In genomic region chr10:122987671-122988128, GRCm38 (mm10) we compare ENCODE assay signal across 7 mouse cellular contexts.
DNase-seq lines count a peak whose midpoint lies in the region; ATAC-seq and TF ChIP-seq lines count a peak whose summit lies in the region.

No protein-coding gene starts in this region.

- intact Hi-C loops in heart, postnatal 10 days (cut with DNase I), result loop anchor here (1.0 to 5.0 kb wide), 2 partner anchors 95 to 180 kb away; no protein-coding TSS in a partner anchor

- peak; percentile 63 for DNase-seq in adrenal gland, postnatal 14 days
- DNase-seq in heart, postnatal 10 days, result peak; percentile 66 to 72
- peak; percentile 57 to 62 for DNase-seq in kidney, postnatal 36 days
- DNase-seq in lung, postnatal 0 days (ENCODE audit: low spot score), result peak; percentile 82
- peak; percentile 61 to 68 for DNase-seq in right cerebral cortex, postnatal 10 days (ENCODE audit: low spot score in 2 of 2)

- peak; percentile 27 for TF ChIP-seq CTCF in ES-Bruce4 (IDR thresholded peaks at IDR 0.05; ENCODE audit: low read depth, low read length)
- TF ChIP-seq CTCF in embryonic fibroblast, embryonic 13.5 days (IDR thresholded peaks at IDR 0.05; ENCODE audit: borderline replicate concordance, insufficient read depth, low read length), result no peak
- TF ChIP-seq CTCF in lung, postnatal 0 days (IDR thresholded peaks at IDR 0.05), result peak; percentile 78

- H3K36me3 ChIP-seq in ES-Bruce4 (ENCODE audit: control insufficient read depth, insufficient read depth, low read length, poor library complexity, severe bottlenecking), result no peaks in the 10 kb centered on the region
- no peaks in the 10 kb centered on the region for H3K36me3 ChIP-seq in lung, postnatal 0 days (ENCODE audit: insufficient read depth, low read length)

- H3K27ac ChIP-seq in ES-Bruce4 (ENCODE audit: insufficient read depth, low read length), result no peak overlapping the region
- peak overlapping the region; percentile 12 for H3K27ac ChIP-seq in embryonic fibroblast, embryonic 13.5 days (ENCODE audit: insufficient read depth, low read length)
- H3K27ac ChIP-seq in lung, postnatal 0 days (ENCODE audit: low read length), result peak overlapping the region; percentile 11; the same call in 1 of the 2 replicates

- no peak overlapping the region for H3K4me3 ChIP-seq in ES-Bruce4 (ENCODE audit: low read depth, low read length)
- no peak overlapping the region for H3K4me3 ChIP-seq in embryonic fibroblast, embryonic 13.5 days (ENCODE audit: insufficient read depth, low read length)
- no peak overlapping the region for H3K4me3 ChIP-seq in lung, postnatal 0 days (ENCODE audit: low read depth, low read length)

- TF ChIP-seq POLR2A in ES-Bruce4 (IDR thresholded peaks at IDR 0.05; ENCODE audit: insufficient read depth, low read length), result peak; percentile 20
- no peak; the same call in 1 of the 2 replicates for TF ChIP-seq POLR2A in embryonic fibroblast, embryonic 13.5 days (IDR thresholded peaks at IDR 0.05; ENCODE audit: low read depth, low read length)

- peak overlapping the region; percentile 37 for H3K4me2 ChIP-seq in lung, postnatal 0 days (replicated peaks; ENCODE audit: low read depth, low read length)

- no peak overlapping the region for H3K9ac ChIP-seq in ES-Bruce4 (ENCODE audit: low read depth, poor library complexity, severe bottlenecking)
- H3K9ac ChIP-seq in lung, postnatal 0 days (replicated peaks; ENCODE audit: low read depth), result no peak overlapping the region

- no peak for TF ChIP-seq EP300 in ES-Bruce4 (IDR thresholded peaks at IDR 0.05; ENCODE audit: insufficient read depth, low read depth, low read length)
- no peak for TF ChIP-seq EP300 in lung, postnatal 0 days (IDR thresholded peaks at IDR 0.05)

- no peak for ATAC-seq in lung, postnatal 0 days

- H3K27me3 ChIP-seq in ES-Bruce4 (ENCODE audit: control insufficient read depth, insufficient read depth, low read length, poor library complexity, severe bottlenecking), result no peaks in the 10 kb centered on the region
- no peaks in the 10 kb centered on the region for H3K27me3 ChIP-seq in lung, postnatal 0 days (replicated peaks; ENCODE audit: insufficient read depth, low read length)

- H3K4me1 ChIP-seq in ES-Bruce4 (ENCODE audit: control insufficient read depth, insufficient read depth, low read length), result no peaks in the 10 kb centered on the region
- peaks cover 5% of the 10 kb centered on the region for H3K4me1 ChIP-seq in embryonic fibroblast, embryonic 13.5 days (ENCODE audit: control insufficient read depth, insufficient read depth, low read length)
- H3K4me1 ChIP-seq in lung, postnatal 0 days (ENCODE audit: insufficient read depth, low read depth, low read length), result peaks cover 12% of the 10 kb centered on the region; the same call in 1 of the 2 replicates

- H3K9me3 ChIP-seq in ES-Bruce4 (replicated peaks; ENCODE audit: control insufficient read depth, insufficient read depth, low read length, poor library complexity, severe bottlenecking), result no peaks in the 10 kb centered on the region
- no peaks in the 10 kb centered on the region for H3K9me3 ChIP-seq in lung, postnatal 0 days (ENCODE audit: low read length)

- 10% methylated on average over 9 of the region's 9 CpGs for WGBS in lung, postnatal 0 days
